Mouse (Mus musculus) R1 (cell line): ENCODE measurements around the gene Zmiz2.

Source experiments
- DNase-seq: peaks from one replicate; pipeline ENCODE4 v3.0.0-alpha.2; 2018; ENCODE audit warnings: low read depth, low spot score

Gene Zmiz2

GRCm38 (mm10) chr11:6388726-6389413 is at the start of gene Zmiz2:
Zmiz2 (plus strand) TSS chr11:6389074.
- peak; percentile 91 for DNase-seq

DNA sequence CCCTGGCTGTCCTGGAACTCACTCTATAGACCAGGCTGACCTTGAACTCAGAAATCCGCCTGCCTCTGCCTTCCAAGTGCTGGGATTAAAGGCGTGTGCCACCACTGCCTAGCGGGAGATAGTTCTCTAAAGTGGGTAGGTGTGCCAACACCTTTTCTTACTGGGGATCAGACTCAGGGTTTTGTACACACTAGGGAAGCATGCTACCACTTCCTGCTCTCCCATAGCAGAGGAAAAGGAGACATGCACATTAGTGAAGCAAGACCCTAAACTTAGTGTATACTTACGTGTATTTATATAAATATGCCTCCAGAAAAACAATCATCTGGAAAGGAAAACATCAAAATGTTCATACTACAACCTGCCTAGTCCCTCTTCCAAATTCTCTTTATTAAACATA is 42.9 kb upstream of the Zmiz2 start:
- no peak for DNase-seq

GRCm38 (mm10) chr11:6346966-6347365 is 41.9 kb upstream of the Zmiz2 start:
- no peak for DNase-seq

GRCm38 (mm10) chr11:6348681-6349200 is 40.1 kb upstream of the Zmiz2 start:
- DNase-seq: no peak

DNA sequence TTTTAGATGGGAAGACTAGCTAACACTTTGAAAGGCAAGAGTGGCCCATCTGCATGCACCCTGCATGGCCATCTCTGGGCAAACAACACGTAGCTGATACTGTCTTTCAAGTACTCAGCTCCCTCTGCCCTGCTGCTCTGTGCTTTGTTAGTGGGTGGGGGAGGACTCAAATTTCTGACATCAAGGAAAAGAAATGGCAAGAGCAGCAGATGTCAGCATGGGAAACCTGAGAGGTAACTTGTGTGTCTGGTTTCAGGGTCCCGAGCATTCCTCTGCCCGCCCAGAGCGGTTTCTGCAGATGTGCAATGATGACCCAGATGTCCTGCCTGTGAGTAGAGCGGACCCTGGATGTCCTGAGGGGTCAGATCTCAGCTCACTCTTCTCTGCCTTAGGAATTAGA is 39.3 kb upstream of the Zmiz2 start:
- no peak for DNase-seq

DNA sequence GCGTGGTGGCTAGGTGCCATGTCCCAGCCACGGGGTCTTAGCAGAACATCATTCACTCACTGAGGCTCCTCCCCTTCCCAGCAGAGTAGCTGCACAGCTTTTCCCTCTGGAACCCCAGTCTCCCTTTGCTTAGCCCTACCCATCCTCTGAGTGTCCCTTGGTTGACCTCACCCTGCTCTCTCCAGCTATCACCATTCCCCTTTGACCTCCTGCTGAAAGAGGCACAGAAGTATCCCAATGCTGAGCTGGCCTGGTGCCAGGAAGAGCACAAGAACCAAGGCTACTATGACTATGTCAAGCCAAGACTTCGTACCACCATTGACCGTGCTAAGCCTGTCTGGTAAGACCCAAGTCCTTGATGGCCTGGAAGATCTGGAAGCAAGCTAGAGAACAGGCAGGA is 33.8 kb upstream of the Zmiz2 start:
- DNase-seq: peak; percentile 29

DNA sequence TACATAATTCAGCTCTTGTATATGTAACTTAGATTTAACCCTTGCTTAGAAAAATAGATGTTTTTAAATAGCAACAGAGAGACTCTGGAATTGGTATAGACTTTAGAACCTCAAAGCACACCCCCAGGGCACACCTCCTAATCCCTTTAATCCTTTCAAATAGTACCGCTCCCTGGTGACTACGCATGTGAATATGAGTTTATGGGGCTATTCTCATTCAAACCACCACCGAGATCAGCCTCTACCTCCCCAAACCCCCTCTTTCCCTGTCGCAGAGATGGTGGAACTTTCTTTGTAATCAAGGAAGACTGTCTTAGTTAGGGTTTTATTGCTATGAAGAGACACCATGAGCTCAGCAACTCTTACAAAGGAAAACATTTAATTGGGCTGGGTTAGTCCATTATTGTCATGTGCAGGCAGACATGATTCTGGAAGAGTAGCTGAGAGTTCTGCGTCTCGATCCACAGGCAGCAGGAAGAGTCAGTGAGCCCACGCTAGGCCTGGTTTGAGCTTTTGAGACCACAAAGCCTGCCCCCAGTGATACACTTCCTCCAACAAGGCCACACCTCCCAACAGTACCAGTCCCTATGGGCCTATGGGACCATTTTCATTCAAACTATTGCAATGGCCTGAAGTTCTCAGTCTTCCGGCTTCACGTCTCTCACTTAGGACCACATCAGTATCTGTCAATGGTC is 24.1 kb upstream of the Zmiz2 start:
- DNase-seq: peak; percentile 65

DNA sequence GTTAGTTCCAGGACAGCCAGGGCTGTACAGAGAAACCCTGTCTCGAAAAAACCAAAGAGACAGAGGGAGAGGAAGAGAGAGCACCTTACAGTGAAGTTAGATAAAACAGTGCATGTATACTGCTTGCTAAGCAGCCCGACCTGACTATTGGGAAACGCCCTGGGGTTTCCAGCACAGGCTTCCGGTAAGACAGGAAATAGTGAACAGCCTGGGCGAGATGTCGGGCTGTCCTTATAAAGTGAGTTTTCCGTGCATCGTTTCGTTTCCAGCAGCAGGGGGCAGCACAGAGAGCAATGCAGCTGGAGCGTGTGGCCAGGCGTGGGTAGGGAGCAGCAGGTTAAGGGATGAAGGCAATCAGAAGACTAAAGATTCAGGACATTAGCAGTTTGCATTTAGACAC is 23.0 kb upstream of the Zmiz2 start:
- peak; percentile 95 for DNase-seq

DNA sequence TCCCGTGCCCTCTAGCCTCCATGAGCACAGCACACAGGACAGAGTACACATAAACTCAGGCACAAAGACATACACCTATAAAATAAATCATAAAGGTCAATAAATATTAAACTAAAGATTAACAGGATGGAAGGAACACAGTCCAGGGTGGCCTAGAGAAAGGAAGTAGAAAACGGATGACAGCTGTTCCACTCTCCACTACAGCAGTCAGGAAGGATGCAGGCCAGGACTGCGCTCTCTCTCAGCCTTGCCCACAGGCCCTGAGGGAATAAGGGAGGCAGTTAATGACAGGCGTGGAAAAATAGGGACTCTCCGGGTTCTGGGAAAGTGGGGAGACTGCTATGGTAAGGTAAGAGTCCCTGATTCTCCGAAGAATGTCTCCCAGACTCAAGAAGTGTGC is 22.4 kb upstream of the Zmiz2 start:
- DNase-seq: no peak

GRCm38 (mm10) chr11:6367156-6367555 is 21.7 kb upstream of the Zmiz2 start:
- peak; percentile 70 for DNase-seq

- peak; percentile 71 for DNase-seq
Measured at GRCm38 (mm10) chr11:6367986-6368385, 20.9 kb upstream of the Zmiz2 start.

- DNase-seq: peak; percentile 77
Measured at GRCm38 (mm10) chr11:6371376-6372155, 17.3 kb upstream of the Zmiz2 start.

DNA sequence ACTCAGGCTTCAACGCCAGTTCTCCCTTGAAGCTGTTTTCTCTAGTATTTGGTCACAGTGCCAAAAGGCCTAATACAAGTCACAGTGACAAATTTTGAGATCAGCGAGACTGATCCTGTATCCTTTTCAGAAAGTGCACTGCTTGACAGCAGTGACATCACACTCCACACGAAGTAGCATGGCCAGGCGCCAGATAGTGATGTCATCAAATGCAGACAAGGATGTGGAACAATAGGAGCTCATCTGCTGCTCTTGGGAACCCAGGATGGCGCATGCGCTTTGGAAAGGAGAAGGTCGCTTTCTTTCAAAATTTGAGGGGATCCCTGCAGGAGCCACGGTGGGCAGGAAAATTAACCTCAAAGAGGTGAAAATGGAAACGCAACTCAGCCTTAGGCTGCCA is 16.1 kb upstream of the Zmiz2 start:
- DNase-seq: peak; percentile 78

GRCm38 (mm10) chr11:6380916-6381315 is 8.0 kb upstream of the Zmiz2 start:
- no peak for DNase-seq

DNA sequence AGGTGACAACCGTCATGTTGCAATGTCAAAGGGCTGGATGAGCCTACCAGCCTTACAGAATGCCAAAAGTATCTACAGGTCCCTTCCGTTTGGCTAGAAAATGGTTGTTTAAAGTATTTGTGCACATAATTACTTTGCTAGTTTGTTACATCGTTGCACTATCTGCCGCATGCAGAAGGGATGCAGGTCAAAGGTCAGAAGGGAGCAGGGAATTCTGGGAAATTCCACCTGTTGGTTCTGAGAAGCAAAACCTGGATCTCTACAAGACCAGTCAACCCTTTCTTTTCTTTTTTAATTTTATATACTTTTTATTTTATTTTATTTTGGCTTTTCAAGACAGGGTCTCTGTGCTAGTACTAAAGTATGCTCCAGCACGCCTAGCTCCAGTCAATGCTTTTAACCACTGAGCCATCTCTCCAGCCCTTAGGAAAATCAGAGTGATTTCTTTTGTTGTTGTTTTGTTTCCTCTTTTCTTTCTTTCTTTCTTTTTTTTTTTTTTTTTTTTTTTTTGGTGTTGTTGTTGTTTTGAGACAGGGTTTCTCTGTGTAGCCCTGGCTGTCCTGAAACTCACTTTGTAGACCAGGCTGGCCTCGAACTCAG is 648 bp upstream of the Zmiz2 start:
- peak; percentile 56 for DNase-seq

DNA sequence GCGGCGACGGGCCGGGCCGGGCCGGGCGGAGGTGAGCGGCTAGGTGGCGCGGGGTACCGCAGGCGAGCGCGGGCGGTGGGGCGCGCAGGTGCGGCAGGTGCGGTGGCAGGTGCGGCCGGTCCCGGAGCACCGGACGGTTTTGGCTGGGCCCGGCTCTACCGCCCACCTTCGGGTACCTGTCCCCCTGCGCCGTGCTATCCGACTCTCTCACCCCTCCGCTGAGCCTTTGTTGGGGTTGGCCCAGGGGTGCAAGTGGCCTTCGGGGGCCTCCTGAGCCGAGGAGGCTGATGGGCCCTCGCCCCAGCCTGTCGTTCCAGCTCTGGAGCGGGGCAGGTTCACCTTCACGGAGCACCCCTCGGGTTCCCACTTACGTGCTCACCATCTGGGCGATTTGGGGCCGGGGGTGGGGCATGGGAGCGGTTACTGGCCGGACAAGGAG is 628 bp downstream of the Zmiz2 start:
- peak; percentile 52 for DNase-seq

- no peak for DNase-seq
Measured at GRCm38 (mm10) chr11:6390376-6391053, 1.6 kb downstream of the Zmiz2 start.

- no peak for DNase-seq
Measured at GRCm38 (mm10) chr11:6391516-6392276, 2.8 kb downstream of the Zmiz2 start.

DNA sequence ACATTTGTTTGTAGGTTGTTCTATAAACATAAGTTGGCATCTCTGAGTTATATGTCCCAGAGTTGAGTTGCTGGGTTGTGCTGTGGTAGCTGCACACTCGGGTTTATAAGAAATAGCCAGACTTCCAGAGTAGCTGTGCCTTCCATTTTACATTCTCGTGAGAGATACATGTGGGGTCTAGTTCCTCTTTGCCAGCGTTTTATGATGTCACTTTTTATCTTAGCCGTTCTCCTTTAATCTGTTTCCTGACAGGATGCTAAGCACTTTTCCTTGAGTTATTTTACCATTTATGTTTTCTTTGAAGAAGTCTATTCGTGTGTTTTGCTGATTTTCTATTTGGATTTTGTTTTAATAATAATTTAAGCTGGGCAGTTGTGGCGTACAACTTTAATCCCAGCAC is 4.0 kb downstream of the Zmiz2 start:
- no peak for DNase-seq

DNA sequence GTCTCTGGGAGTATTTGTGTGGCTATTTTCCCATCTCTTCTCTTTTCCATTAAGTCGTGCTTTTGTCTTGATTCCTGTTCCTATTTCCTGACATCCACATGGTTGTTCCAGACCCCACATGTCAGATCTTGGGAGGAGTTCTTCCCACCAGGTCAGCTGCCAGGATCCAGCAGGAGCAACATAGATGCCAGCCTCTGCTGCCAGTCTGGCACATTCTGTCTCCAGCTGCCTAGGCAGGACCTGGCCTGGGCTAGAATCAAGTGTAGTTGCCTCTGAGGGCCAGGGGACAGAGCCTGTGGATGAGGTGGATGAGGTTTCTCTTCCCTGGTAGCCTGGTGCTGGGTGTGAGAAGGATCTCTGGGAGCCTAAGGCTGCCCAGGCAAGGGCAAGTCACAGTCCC is 5.0 kb downstream of the Zmiz2 start:
- no peak for DNase-seq

GRCm38 (mm10) chr11:6395565-6395964 is 6.7 kb downstream of the Zmiz2 start:
- no peak for DNase-seq
